Mouse (Mus musculus): ENCODE measurements at regions not wholly inside any gene's neighbourhood (a gene's known extent, or its start where the extent isn't known, plus 50 kb on each side); places are given as distances from the start of the nearest gene placed in this dataset.

DNA sequence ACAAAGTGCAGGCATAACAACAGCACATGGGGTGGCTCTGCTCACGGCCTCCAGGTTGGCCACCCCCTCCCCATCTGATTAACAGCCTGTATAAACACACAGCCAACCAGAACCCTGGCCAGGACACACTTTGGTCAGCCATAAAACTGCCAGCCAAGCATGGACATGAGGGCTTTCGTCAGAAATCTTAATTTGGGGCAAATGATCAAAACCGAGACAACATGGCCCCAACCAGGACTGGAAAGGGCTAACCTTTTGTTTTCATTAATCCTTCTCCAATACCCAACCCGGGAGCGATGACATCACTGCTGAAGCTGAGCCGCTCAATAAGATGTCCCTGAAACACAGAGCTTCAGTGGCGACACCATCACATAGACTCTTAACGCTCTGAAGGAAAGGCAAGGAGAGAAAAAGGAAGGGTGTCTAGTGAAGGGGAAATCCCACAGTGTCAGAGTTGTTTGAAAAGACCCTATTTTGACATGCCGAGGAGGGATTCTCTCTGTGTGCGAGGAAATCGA is 351.9 kb upstream of the Npvf start:
- peak; percentile 20 for DNase-seq (ENCODE audit: low spot score)

DNA sequence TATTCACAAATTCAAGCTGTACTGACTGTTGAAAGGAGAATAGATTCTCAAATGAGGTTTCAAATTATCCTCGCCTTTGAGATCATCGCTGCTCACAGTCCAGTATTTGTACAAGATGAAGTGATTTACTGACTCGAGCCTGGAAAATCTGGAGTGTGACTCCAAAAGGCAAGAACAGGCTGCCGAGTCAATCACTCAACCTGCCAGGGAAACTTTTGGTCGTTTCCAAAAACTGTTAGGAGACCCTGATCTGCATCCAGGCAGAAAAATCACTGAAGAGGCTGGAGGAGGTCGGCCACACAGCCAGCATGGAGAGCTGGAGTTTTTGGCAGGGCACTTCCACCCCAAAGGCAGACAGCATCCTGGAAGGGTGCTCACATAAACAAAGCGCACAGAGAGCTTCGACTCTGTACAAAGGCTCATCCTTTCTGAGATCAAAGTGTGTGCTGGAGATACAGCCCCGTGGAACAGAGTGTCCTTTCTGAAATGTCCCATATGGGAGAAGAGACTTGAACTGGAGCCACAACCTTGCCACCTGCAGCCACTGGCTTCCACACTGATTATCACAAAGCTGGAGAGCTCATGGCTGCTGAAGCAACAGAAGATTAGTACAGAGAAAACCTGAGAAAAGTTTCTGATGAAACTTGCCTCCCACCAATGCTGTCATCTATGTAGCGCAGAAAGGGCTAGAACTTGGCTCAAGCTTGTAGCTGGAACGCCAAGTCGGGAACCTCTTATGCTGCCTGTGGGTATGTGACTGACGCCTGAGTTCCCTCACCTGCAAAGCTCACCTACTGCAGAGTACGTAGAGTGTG is 355.5 kb upstream of the Npvf start:
- DNase-seq (ENCODE audit: low spot score), result no peak

DNA sequence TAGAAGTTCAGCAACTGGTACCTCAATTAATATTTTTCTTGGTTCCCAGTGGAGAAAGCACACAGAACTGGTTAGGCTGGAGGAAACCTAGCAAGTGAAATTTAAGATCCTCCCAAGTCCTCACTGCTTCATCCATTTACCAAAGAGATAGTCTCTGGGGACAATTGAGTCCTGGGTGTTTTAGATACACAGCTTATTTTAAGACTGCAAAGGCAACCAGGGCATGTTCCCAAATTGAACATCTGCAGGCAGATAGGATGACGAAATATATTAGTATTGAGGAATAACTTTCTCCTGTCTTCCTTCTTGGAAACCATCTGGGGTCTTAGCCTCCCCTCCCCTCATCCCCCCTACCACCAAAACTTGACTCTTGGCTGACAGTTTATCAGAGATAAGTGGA is 356.3 kb upstream of the Npvf start:
- no peak for DNase-seq (ENCODE audit: low spot score)

GRCm38 (mm10) chr6:51012086-51012830 is 358.0 kb upstream of the Npvf start:
- peak; percentile 16 for DNase-seq (ENCODE audit: low spot score)

GRCm38 (mm10) chr6:51015735-51016134 is 361.5 kb upstream of the Npvf start:
- peak; percentile 57 for DNase-seq (ENCODE audit: low spot score)

DNA sequence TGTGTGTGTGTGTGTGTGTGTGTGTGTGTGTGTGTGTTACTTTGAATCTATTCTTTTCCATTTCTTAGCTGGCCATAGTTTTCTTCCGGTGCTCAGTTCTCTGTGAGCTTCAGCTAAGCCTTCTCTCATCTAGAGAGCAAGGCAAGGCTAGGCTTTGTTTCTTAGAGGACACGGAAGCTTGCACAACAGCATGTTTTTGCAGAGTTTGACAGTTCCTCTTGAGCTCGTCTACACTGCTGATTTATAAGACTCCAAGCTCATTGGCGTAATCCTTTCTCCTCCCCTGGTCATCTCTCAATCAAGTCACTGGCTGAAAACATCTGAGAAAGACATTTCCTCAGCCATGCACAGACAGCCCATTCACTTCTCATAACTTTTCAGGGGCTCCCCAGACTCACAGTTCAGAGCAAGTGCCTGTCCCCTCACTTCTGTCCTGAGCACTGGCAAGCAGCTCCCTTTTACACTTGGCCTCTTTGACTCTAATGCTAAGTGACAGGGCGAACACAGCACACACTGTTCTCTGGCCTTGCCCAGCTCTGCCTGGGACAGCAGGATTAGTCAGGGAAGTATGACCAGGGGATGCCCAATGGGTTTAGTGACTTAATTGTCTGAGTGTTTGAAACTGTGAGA is 362.3 kb upstream of the Npvf start:
- DNase-seq (ENCODE audit: low spot score), result no peak

- no peak for DNase-seq (ENCODE audit: low spot score)
These were observed 363.2 kb upstream of the Npvf start for GRCm38 (mm10) chr6:51017260-51017999.

- DNase-seq (ENCODE audit: low spot score), result no peak
These were observed 367.0 kb upstream of the Npvf start for GRCm38 (mm10) chr6:51021206-51021605.

GRCm38 (mm10) chr6:51023361-51023760 is 369.1 kb upstream of the Npvf start:
- no peak for DNase-seq (ENCODE audit: low spot score)

DNA sequence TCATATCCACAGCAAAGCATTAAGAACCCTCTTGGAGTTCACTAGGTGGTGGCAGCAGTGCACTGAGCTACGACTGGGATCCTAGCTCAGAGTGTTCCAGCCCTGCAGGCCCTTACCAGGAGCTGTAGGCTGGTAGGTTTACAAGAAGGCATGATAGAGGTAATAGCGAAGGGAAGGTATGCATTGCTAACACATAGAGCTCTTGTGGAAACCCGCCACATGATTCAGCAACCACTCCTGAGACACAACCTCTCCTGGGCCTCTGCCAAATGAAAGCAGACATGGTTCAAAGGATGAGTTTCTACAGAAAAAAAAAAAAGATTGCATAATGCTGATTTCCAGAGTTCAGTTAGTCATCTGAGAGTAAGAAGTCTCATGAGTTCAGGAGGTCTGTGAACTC is 370.5 kb upstream of the Npvf start:
- no peak for DNase-seq (ENCODE audit: low spot score)

GRCm38 (mm10) chr6:51025411-51025810 is 371.2 kb upstream of the Npvf start:
- DNase-seq (ENCODE audit: low spot score), result no peak

GRCm38 (mm10) chr6:51027296-51027695 is 373.1 kb upstream of the Npvf start:
- DNase-seq (ENCODE audit: low spot score), result no peak

DNA sequence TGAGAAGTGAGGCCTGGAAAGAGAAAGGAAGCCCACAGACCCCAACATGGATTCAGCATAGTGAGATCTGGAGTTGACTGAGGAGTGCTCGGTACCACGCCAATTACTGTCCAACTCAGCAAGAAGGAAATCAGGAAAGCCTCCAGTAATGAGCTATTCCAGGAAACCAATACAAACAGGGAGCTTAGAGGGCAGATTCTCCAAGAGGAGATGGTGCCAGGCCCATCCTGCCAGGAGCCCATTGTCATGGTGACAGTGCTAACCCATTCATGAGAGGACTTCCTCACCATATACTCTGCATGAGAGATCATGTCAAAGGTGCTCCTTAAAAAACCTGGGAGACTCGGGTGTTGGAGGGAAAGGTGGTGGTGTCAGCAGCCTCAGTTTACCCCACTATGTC is 375.3 kb upstream of the Npvf start:
- DNase-seq (ENCODE audit: low spot score), result no peak

GRCm38 (mm10) chr6:51029953-51030352 is 375.7 kb upstream of the Npvf start:
- DNase-seq (ENCODE audit: low spot score), result no peak

GRCm38 (mm10) chr6:51033835-51034234 is 379.6 kb upstream of the Npvf start:
- DNase-seq (ENCODE audit: low spot score), result no peak

DNA sequence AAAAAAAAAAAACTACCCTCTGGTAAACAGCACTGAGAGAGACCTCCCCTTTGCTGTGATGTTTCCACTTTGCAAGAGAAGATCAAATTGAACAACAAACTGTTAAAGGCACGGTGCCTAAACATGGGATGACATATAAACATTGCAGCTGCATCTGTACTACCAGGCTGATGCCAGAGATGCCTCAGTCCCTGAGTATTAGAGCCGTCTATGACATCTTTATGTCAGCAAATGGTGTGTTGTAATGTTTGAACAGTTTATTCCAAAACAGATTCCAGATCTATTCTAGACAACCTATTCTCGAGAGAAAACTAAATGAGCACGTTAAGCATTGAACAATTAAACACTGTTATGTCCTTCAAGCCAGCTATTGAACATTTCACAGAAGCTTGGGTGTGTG is 381.8 kb upstream of the Npvf start:
- no peak for DNase-seq (ENCODE audit: low spot score)

- DNase-seq (ENCODE audit: low spot score), result no peak
These were observed 382.3 kb upstream of the Npvf start for GRCm38 (mm10) chr6:51036553-51036952.

DNA sequence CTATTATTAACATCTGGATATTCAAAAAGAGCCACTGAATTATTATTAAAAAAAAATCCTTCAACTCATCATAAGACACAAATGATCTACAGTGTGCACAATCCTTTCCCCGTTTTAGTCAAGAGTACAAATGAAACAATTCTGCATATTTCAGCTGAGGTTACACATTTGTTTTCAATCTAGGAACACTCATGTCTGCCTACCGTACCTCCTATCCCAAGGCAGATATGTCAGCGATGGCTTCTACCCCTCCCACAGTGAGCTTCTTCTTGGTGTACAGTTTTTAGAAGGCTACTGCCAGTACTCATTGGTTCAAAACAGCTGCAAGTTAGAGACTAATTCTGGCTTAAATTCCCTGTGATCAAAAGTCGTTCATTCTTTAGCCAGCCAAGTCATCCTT is 382.7 kb upstream of the Npvf start:
- DNase-seq (ENCODE audit: low spot score), result no peak

DNA sequence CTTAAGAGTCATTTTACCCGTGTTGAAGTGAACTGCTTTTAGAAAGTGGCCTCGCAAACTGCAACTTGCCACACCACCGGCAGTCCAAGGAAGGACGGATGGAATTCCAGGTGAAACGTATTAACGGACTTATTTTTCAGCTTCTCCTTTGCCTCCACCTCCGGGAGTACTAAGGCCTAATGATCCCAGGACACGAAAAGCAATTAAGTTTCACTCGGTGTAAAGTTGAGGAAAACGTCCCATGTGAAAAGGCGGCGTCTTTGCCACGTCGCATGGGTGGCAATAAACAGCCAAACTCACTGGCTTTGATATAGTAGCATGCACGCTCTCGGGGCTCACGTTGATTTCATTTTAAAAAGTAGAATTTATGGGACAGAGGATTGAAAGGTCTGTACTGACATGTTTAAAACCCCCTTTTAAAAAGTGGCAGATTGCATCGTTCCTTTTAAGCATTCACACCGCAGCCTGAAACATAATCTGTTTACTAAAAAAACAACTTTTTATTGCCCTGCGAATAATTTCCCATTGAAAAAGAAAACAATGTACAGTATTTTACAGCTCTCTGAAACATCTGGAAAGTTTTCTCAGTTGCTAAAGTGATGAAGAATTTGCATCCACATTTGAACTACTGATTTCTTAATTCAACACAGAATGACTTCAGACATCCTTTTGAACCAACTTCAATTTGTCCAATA is 385.4 kb upstream of the Npvf start:
- no peak for DNase-seq (ENCODE audit: low spot score)

GRCm38 (mm10) chr6:51043970-51044369 is 388.5 kb upstream of the Nfe2l3 start:
- DNase-seq (ENCODE audit: low spot score), result no peak

- DNase-seq (ENCODE audit: low spot score), result no peak
These were observed 387.6 kb upstream of the Nfe2l3 start for GRCm38 (mm10) chr6:51044873-51045272.
